Mouse (Mus musculus): Measurements from ENCODE around the gene Hs3st3b1. TPM values are rescaled to one million over a fixed set of nuclear protein-coding genes. Genes with fewer than 3 reads are reported as not detected.

Gene Hs3st3b1
- polyA plus RNA-seq, 1 experiment from 2014 or later = 14.5 TPM

GRCm38 (mm10) chr11:63956748-63957147 lies 34.7 kb upstream of the Hs3st3b1 start:
- no peak for ATAC-seq (ENCODE audit: low read depth)
- WGBS (ENCODE audit: insufficient replicate concordance) = 33% methylated on average over 7 of the region's 7 CpGs
- Histone ChIP-seq H3K9ac (ENCODE audit: low read depth, low read length) (no peak overlapping the region), H3K27ac (ENCODE audit: low read length) (no peak overlapping the region), H3K36me3 (ENCODE audit: control insufficient read depth, insufficient read depth) (no peaks in the 10 kb centered on the region), H3K4me2 (ENCODE audit: low read depth, low read length) (no peak overlapping the region), H3K4me1 (ENCODE audit: control insufficient read depth, low read depth, low read length) (peaks cover 7% of the 10 kb centered on the region; the same call in 1 of the 2 replicates), H3K4me3 (ENCODE audit: low read depth, low read length) (no peak overlapping the region), H3K27me3 (ENCODE audit: control insufficient read depth, insufficient read depth, low read depth, low read length) (no peaks in the 10 kb centered on the region), H3K9me3 (replicated peaks; ENCODE audit: control insufficient read depth, low read length) (no peaks in the 10 kb centered on the region)

- Histone ChIP-seq H3K27me3 (ENCODE audit: control insufficient read depth, insufficient read depth, low read depth, low read length) (no peaks in the 10 kb centered on the region), H3K27ac (ENCODE audit: low read length) (no peak overlapping the region), H3K36me3 (ENCODE audit: control insufficient read depth, insufficient read depth) (no peaks in the 10 kb centered on the region), H3K9me3 (replicated peaks; ENCODE audit: control insufficient read depth, low read length) (no peaks in the 10 kb centered on the region), H3K4me1 (ENCODE audit: control insufficient read depth, low read depth, low read length) (peaks cover 7% of the 10 kb centered on the region; the same call in 1 of the 2 replicates), H3K4me3 (ENCODE audit: low read depth, low read length) (no peak overlapping the region), H3K4me2 (ENCODE audit: low read depth, low read length) (no peak overlapping the region), H3K9ac (ENCODE audit: low read depth, low read length) (no peak overlapping the region)
- 73% methylated on average over 2 of the region's 2 CpGs for WGBS (ENCODE audit: insufficient replicate concordance)
- no peak for ATAC-seq (ENCODE audit: low read depth)
Observed at GRCm38 (mm10) chr11:63953887-63954286, 31.8 kb upstream of the Hs3st3b1 start.

- H3K4me1 ChIP-seq (ENCODE audit: control insufficient read depth, low read depth, low read length) = peaks cover 7% of the 10 kb centered on the region; the same call in 1 of the 2 replicates
- no peaks in the 10 kb centered on the region for H3K9me3 ChIP-seq (replicated peaks; ENCODE audit: control insufficient read depth, low read length)
- 62% methylated on average over 4 of the region's 4 CpGs for WGBS (ENCODE audit: insufficient replicate concordance)
- H3K9ac ChIP-seq (ENCODE audit: low read depth, low read length) = no peak overlapping the region
- H3K4me2 ChIP-seq (ENCODE audit: low read depth, low read length) = no peak overlapping the region; the same call in 1 of the 2 replicates
- no peaks in the 10 kb centered on the region for H3K27me3 ChIP-seq (ENCODE audit: control insufficient read depth, insufficient read depth, low read depth, low read length)
- no peak for ATAC-seq (ENCODE audit: low read depth)
- no peak overlapping the region for H3K27ac ChIP-seq (ENCODE audit: low read length)
- H3K36me3 ChIP-seq (ENCODE audit: control insufficient read depth, insufficient read depth) = no peaks in the 10 kb centered on the region
- no peak overlapping the region for H3K4me3 ChIP-seq (ENCODE audit: low read depth, low read length)
Observed at GRCm38 (mm10) chr11:63952743-63953191, 30.7 kb upstream of the Hs3st3b1 start.

- Histone ChIP-seq H3K4me3 (ENCODE audit: low read depth, low read length) (peak overlapping the region; percentile 33; the same call in 1 of the 2 replicates), H3K27me3 (ENCODE audit: control insufficient read depth, insufficient read depth, low read depth, low read length) (no peaks in the 10 kb centered on the region), H3K9me3 (replicated peaks; ENCODE audit: control insufficient read depth, low read length) (no peaks in the 10 kb centered on the region), H3K36me3 (ENCODE audit: control insufficient read depth, insufficient read depth) (no peaks in the 10 kb centered on the region), H3K9ac (ENCODE audit: low read depth, low read length) (no peak overlapping the region), H3K4me1 (ENCODE audit: control insufficient read depth, low read depth, low read length) (peaks cover 7% of the 10 kb centered on the region; the same call in 1 of the 2 replicates), H3K4me2 (ENCODE audit: low read depth, low read length) (peak overlapping the region; percentile 51), H3K27ac (ENCODE audit: low read length) (no peak overlapping the region)
- WGBS (ENCODE audit: insufficient replicate concordance) = 11% methylated on average over 19 of the region's 19 CpGs
- peak; percentile 64 for ATAC-seq (ENCODE audit: low read depth)
Observed at GRCm38 (mm10) chr11:63951831-63952631, 29.9 kb upstream of the Hs3st3b1 start.

GRCm38 (mm10) chr11:63948371-63948770 lies 26.3 kb upstream of the Hs3st3b1 start:
- Histone ChIP-seq H3K4me3 (ENCODE audit: low read depth, low read length) (no peak overlapping the region), H3K36me3 (ENCODE audit: control insufficient read depth, insufficient read depth) (no peaks in the 10 kb centered on the region), H3K9ac (ENCODE audit: low read depth, low read length) (no peak overlapping the region), H3K27ac (ENCODE audit: low read length) (no peak overlapping the region), H3K9me3 (replicated peaks; ENCODE audit: control insufficient read depth, low read length) (no peaks in the 10 kb centered on the region), H3K4me2 (ENCODE audit: low read depth, low read length) (no peak overlapping the region), H3K27me3 (ENCODE audit: control insufficient read depth, insufficient read depth, low read depth, low read length) (no peaks in the 10 kb centered on the region), H3K4me1 (ENCODE audit: control insufficient read depth, low read depth, low read length) (peaks cover 7% of the 10 kb centered on the region; the same call in 1 of the 2 replicates)
- WGBS (ENCODE audit: insufficient replicate concordance) = 56% methylated on average over 11 of the region's 11 CpGs
- no peak for ATAC-seq (ENCODE audit: low read depth)

- H3K9me3 ChIP-seq (replicated peaks; ENCODE audit: control insufficient read depth, low read length) = no peaks in the 10 kb centered on the region
- WGBS (ENCODE audit: insufficient replicate concordance) = 70% methylated on average over 2 of the region's 2 CpGs
- no peak overlapping the region for H3K9ac ChIP-seq (ENCODE audit: low read depth, low read length)
- H3K36me3 ChIP-seq (ENCODE audit: control insufficient read depth, insufficient read depth) = no peaks in the 10 kb centered on the region
- peaks cover 2% of the 10 kb centered on the region; the same call in 1 of the 2 replicates for H3K4me1 ChIP-seq (ENCODE audit: control insufficient read depth, low read depth, low read length)
- ATAC-seq (ENCODE audit: low read depth) = no peak
- H3K27ac ChIP-seq (ENCODE audit: low read length) = no peak overlapping the region
- H3K4me3 ChIP-seq (ENCODE audit: low read depth, low read length) = no peak overlapping the region
- no peak overlapping the region for H3K4me2 ChIP-seq (ENCODE audit: low read depth, low read length)
- H3K27me3 ChIP-seq (ENCODE audit: control insufficient read depth, insufficient read depth, low read depth, low read length) = no peaks in the 10 kb centered on the region
Observed at GRCm38 (mm10) chr11:63947024-63947423, 24.9 kb upstream of the Hs3st3b1 start.

GRCm38 (mm10) chr11:63943947-63944346 lies 21.9 kb upstream of the Hs3st3b1 start:
- ATAC-seq (ENCODE audit: low read depth) = no peak
- Histone ChIP-seq H3K4me3 (ENCODE audit: low read depth, low read length) (no peak overlapping the region), H3K36me3 (ENCODE audit: control insufficient read depth, insufficient read depth) (no peaks in the 10 kb centered on the region), H3K9me3 (replicated peaks; ENCODE audit: control insufficient read depth, low read length) (no peaks in the 10 kb centered on the region), H3K4me1 (ENCODE audit: control insufficient read depth, low read depth, low read length) (no peaks in the 10 kb centered on the region), H3K27ac (ENCODE audit: low read length) (no peak overlapping the region), H3K27me3 (ENCODE audit: control insufficient read depth, insufficient read depth, low read depth, low read length) (no peaks in the 10 kb centered on the region), H3K4me2 (ENCODE audit: low read depth, low read length) (no peak overlapping the region), H3K9ac (ENCODE audit: low read depth, low read length) (no peak overlapping the region)
- WGBS (ENCODE audit: insufficient replicate concordance) = 71% methylated on average over 3 of the region's 3 CpGs

- Histone ChIP-seq H3K4me2 (ENCODE audit: low read depth, low read length) (no peak overlapping the region), H3K36me3 (ENCODE audit: control insufficient read depth, insufficient read depth) (no peaks in the 10 kb centered on the region), H3K27me3 (ENCODE audit: control insufficient read depth, insufficient read depth, low read depth, low read length) (no peaks in the 10 kb centered on the region), H3K4me3 (ENCODE audit: low read depth, low read length) (no peak overlapping the region), H3K9me3 (replicated peaks; ENCODE audit: control insufficient read depth, low read length) (no peaks in the 10 kb centered on the region), H3K9ac (ENCODE audit: low read depth, low read length) (no peak overlapping the region), H3K27ac (ENCODE audit: low read length) (no peak overlapping the region), H3K4me1 (ENCODE audit: control insufficient read depth, low read depth, low read length) (no peaks in the 10 kb centered on the region)
- ATAC-seq (ENCODE audit: low read depth) = no peak
- WGBS (ENCODE audit: insufficient replicate concordance) = 81% methylated on average over 13 of the region's 13 CpGs
Observed at GRCm38 (mm10) chr11:63943268-63943890, 21.3 kb upstream of the Hs3st3b1 start.

GRCm38 (mm10) chr11:63942177-63942576 lies 20.1 kb upstream of the Hs3st3b1 start:
- Histone ChIP-seq H3K36me3 (ENCODE audit: control insufficient read depth, insufficient read depth) (no peaks in the 10 kb centered on the region), H3K27ac (ENCODE audit: low read length) (no peak overlapping the region), H3K4me2 (ENCODE audit: low read depth, low read length) (no peak overlapping the region), H3K9ac (ENCODE audit: low read depth, low read length) (no peak overlapping the region), H3K9me3 (replicated peaks; ENCODE audit: control insufficient read depth, low read length) (no peaks in the 10 kb centered on the region), H3K27me3 (ENCODE audit: control insufficient read depth, insufficient read depth, low read depth, low read length) (no peaks in the 10 kb centered on the region), H3K4me1 (ENCODE audit: control insufficient read depth, low read depth, low read length) (no peaks in the 10 kb centered on the region), H3K4me3 (ENCODE audit: low read depth, low read length) (no peak overlapping the region)
- WGBS (ENCODE audit: insufficient replicate concordance) = 60% methylated on average over 8 of the region's 8 CpGs
- ATAC-seq (ENCODE audit: low read depth) = no peak

Measured in liver, embryonic 16.5 days (tissue).